Mouse (Mus musculus): ENCODE measurements around the gene Fam155a.

Fam155a gene

DNA sequence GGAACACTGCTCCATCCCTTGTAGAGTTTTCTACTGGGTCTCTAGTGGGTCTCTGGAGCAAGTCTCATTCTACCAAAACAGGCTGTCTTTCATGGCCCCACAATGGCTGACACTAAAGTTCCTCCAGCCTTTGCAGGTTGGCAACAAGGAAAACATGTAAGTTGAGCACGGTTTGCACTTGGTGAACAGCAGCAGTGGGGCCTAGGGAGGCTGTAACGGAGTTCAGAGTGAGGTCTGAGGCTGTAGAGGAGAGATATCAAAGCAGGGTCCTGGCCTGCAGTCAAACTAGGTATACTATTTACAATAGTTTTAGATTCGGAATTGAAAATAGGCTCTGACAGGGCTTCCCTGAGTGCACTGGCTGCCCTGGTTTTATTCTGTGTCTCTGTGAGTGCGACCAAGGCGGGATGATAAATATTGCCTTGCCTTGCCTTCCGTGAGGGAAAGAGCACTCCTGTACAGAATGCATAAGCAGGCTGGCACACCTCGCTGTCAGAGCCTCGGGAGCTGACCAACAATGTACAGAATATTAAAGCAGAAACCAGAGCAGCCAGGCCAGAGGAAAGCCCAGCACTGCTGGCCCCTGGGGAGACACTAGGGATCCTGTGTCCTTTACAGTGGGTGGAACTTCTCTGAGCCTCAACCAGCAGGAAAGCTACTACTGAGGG lies 277.3 kb downstream of the Fam155a start:
- no peak for DNase-seq (ENCODE audit: low spot score in 2 of 2)

- no peak for DNase-seq (ENCODE audit: low spot score in 2 of 2)
Observed at GRCm38 (mm10) chr8:9482565-9482964, 288.4 kb downstream of the Fam155a start.

GRCm38 (mm10) chr8:9471290-9471689 lies 299.7 kb downstream of the Fam155a start:
- no peak for DNase-seq (ENCODE audit: low spot score in 2 of 2)

GRCm38 (mm10) chr8:9470114-9470513 lies 300.8 kb downstream of the Fam155a start:
- DNase-seq (ENCODE audit: low spot score in 2 of 2) = no peak

DNA sequence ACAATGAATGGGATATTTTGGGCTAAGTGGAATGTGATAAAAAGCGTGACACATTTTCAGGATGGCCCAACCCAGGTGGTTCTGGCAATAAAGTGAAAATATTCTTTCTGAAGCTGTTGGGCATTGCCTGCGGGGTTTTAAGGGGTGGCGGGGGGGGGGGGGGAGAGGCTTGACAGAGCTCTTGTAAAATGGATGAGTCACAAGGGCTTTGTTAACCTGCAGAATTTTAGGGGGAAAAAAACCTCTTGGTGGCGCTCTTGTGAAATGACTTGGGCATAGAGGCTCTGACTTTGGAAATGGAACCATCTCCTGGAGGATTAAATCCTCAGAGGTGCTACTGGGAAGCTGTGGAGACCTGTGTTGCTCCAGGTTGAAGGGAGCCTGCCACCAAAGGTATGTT lies 309.9 kb downstream of the Fam155a start:
- DNase-seq (ENCODE audit: low spot score in 2 of 2) = no peak

GRCm38 (mm10) chr8:9460707-9461106 lies 310.3 kb downstream of the Fam155a start:
- DNase-seq (ENCODE audit: low spot score in 2 of 2) = no peak

- DNase-seq (ENCODE audit: low spot score in 2 of 2) = no peak
Observed at GRCm38 (mm10) chr8:9458614-9459013, 312.3 kb downstream of the Fam155a start.

DNA sequence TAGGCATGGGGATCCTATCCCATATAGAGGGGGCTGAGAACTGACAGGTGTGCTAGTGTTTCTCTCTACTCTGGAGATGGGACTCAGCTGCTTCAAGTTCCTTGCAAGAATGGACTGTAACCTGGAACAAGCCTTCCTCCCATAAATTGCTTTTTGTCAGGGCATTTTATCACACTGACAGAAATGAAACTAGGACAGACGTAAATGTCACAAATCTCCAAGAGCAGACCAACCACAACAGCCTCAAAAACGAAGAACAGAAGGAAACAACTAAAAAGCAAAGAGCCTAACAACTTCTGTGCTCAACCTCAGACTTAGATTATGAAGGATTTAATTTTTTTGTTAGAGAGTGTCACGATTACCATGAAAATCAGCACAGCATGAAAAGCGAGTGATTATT lies 315.8 kb downstream of the Fam155a start:
- DNase-seq (ENCODE audit: low spot score in 2 of 2) = no peak

DNA sequence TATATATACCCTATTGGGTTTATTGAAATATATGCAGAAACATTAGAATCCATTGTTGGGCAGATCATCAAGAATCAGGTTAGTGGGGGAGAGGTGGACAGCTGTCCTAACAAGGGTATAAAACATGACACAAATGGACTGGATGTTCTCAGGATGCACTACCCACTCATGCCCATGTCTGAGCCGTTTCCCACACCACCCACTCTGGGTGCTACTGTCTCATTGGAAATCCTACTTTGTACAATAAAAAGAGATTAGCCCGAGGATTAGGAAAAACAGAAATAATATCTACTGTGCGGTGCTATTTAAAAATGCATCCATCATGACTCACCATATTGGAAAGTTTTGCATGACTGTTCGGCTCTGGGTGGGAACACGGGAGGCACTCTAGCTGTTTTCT lies 317.2 kb downstream of the Fam155a start:
- no peak for DNase-seq (ENCODE audit: low spot score in 2 of 2)

DNA sequence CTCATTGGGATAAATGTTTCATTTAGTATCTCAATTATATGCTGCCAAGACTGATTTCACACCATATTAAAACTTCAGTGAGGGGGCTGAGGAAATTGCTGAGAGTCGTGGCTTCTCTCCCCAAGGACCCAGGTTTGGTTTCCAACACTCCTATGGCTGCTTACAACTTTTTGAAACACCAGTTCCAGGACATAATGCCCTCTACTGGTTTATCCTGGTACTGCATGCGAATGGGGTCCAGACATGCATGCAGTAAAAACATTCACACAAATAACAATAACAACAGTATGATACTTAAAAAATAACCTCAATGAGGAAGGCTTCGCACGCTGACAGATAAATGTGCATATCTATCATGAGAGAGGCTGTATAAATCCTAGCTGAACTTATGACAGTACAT lies 319.4 kb downstream of the Fam155a start:
- DNase-seq (ENCODE audit: low spot score in 2 of 2) = no peak

- no peak for DNase-seq (ENCODE audit: low spot score in 2 of 2)
Observed at GRCm38 (mm10) chr8:9448613-9449012, 322.3 kb downstream of the Fam155a start.

DNA sequence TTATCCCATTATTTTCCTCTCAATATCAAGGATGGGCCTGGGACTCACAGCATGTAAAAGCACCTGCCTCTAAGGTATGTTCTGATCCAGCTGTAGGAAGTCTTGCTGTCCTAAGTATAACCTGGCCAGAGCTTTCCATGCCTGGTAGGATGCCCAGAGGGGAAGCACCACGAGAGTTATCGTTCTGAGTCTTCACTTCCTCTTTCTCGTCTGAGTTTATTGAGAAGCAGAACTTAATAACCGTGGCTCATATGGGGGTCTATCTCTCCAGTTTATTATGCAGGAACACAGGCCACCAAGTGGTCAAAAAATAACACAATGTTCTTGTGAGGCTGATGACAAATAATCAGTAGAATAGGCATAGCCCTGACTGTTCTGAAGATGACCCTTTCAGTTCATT lies 333.1 kb downstream of the Fam155a start:
- DNase-seq (ENCODE audit: low spot score in 2 of 2) = no peak

DNA sequence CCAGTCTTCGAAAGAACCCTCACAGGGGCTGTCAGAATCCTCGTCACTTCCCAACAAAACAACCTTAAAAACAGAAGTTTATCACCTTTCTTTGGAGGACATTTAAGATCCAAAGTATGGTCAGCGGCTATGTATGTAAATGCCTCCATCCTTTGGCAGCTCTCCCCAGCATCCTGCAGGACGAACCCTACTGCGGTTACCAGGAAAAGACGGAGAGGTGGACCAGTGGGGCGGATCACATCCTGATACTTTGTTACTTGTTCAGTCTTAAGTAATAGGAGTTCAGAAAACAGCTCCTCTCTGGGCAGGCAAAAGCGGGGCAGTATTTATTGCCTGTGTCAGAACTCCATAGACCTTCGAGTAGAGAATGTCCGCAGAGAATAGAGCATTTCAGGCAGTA lies 335.5 kb downstream of the Fam155a start:
- DNase-seq (ENCODE audit: low spot score in 2 of 2) = no peak

DNA sequence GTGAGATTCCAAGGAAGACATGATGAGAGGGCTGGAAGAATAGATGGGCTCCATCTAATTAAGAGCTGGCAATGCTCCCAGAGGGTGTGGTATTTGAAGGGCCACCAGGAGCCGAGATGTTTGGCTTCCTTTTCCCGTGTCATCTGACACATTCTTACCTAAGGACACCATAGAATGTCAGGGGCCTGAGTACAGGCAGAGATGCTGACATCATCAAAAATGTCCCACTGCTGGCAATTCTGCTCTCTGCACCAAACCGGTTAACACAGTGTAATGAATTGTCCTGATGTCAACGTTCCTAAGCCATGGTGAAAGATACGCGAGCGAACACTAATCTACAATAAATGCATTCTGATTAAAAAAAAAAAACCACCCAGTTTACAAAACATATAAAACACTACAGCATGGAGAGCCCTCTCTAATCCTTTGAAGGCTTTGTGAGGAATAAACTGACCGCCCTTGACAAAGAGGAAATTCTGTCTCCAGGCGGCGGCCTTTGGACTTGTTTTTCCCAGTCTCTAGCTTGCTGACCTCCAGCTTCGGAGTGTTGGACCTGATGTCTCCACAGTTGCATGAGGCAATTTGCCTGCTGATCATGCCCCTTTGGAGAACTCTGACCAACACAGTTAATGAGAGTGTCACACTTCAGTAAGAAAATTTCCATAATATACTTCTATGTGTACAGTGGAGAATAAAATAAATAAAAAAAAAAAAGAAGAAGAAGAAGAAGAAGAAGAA lies 338.2 kb downstream of the Fam155a start:
- DNase-seq (ENCODE audit: low spot score in 2 of 2) = no peak

DNA sequence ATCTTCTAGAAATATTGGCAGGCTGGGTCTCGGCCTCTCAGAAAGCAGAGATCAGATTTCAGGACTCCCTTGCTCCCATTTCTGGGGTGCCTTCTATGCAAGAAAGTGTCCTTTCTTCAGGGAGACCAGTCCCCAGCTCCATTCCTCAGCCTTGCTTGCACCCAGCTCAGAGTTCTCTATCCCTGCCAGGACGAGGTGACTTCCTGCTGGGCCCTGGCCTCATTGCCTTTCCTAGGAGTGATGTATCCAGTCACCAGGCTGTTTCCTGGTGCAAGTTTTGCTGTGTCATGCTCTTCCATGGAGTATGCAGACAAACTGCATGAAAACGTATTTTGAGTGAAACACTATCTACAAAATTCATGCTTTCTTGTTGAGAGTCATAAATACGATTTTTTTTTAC lies 342.1 kb downstream of the Fam155a start:
- no peak for DNase-seq (ENCODE audit: low spot score in 2 of 2)

DNA sequence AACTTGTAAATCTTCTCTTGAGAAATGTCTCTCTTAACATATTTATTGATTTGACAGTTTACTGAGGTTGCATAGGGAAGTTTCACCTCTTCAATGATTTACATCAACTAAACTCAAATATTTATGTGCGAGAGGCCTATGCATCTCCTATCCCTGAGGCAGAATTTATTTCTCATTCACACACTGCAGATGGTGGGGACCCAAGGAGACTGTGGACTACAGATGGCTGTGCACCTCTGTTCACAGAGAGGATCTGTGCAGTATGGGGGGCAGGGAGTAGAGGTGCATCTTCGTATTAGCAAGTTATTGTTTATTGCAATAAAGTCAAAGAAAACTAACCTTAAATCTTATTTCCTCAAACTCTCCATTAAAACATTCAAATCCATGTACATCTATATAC lies 346.9 kb downstream of the Fam155a start:
- no peak for DNase-seq (ENCODE audit: low spot score in 2 of 2)

- no peak for DNase-seq (ENCODE audit: low spot score in 2 of 2)
Observed at GRCm38 (mm10) chr8:9423590-9423989, 347.4 kb downstream of the Fam155a start.

GRCm38 (mm10) chr8:9423184-9423583 lies 347.8 kb downstream of the Fam155a start:
- DNase-seq (ENCODE audit: low spot score in 2 of 2) = no peak

DNA sequence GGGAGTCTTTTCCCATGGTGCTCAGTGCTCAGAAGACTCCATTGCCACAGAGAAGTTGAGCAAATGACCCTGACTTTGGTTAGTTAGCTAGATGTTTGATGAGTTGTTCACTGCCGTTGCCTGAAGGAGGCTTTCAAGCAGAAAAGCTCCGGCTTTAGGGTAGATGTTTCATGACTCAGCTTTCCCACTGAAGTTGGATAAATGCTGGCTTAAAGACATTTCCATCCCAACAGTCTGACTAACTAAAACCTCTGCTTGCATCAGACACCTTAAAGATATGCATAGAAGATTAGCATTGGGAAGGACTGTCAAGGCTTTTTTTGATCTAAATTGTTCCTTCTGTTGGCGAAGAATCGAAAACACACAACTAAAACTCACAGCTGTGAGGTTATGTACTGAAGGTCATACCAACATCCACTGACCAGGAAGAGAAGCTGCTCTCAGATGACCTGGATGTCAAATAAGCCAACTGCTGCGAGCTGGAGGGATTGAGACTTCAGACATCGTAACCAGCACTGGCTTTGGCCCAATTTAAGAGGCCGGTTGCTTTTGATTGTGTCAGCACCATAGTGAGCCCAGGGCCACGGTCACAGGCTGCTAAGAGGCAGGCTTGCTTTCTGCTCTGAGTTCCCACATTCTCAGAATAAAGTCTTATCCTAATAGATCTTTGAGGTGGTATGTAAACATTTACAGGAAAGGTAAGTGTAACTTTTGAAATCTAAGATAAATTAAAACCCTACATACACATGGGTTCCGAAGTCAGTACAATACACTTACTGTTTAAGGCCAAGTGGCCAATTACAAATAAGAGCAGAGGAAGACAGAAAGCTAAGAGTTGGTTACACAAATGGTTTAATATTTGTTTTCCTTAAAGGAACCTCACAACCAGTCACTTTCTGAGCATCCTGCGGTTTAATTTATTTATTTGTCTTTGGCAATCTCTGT lies 351.8 kb downstream of the Fam155a start:
- DNase-seq (ENCODE audit: low spot score in 2 of 2) = no peak

DNA sequence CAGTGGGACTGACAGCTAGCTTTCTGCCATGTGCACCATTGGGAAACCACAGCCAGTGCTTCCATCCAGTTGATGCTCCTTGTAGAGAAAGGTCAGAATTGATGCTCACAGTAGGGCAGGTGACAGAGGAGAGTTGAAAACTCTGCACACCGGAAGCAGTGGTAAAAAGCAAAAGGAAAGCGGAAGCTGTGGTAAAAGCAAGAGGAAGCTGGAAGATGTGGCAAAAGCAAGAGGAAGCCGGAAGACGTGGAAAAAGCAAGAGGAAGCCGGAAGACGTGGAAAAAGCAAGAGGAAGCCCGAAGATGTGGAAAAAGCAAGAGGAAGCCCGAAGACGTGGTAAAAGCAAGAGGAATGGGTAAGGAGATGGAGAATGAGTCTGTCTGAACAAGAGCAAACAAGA lies 354.8 kb downstream of the Fam155a start:
- DNase-seq (ENCODE audit: low spot score in 2 of 2) = no peak

GRCm38 (mm10) chr8:9408480-9408879 lies 362.5 kb downstream of the Fam155a start:
- no peak for DNase-seq (ENCODE audit: low spot score in 2 of 2)

DNA sequence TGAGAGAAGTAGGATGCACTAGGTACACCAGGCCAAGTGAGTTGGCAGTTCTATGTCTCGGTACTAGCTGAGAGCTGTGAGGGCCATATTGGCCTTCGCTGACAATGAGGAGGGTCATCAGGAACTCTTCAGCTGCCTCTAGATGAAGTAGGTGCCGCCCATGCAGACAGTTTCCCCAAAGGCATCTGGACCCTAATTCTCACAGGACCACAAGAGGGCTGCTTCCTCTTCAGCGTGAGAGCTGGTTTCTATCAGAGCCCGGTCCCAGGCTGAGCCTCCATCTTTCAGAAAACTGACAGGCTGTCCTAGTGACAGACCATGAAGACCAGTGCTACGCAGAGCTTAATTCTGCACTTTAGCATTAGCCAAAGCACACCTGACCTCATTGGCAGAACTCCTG lies 364.8 kb downstream of the Fam155a start:
- no peak for DNase-seq (ENCODE audit: low spot score in 2 of 2)
